Mouse (Mus musculus): ENCODE measurements around the gene Srp68.
"Not testable (repeated sequence)": the region's sequence is repeated elsewhere in the genome, so short reads cannot be mapped to it uniquely, and the experiment has no call there.

Srp68 gene

DNA sequence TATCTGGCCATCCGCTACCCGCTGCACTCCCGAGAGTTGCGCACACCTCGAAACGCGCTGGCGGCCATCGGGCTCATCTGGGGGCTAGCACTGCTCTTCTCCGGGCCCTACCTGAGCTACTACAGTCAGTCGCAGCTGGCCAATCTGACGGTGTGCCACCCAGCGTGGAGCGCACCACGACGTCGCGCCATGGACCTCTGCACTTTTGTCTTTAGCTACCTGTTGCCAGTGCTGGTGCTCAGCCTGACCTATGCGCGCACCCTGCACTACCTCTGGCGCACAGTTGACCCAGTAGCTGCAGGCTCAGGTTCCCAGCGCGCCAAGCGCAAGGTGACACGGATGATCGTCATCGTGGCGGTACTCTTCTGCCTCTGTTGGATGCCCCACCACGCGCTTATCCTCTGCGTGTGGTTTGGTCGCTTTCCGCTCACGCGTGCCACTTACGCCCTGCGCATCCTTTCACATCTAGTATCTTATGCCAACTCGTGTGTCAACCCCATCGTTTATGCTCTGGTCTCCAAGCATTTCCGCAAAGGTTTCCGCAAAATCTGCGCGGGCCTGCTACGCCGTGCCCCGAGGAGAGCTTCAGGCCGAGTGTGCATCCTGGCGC is 9.0 kb upstream of the Srp68 start:
- no peak for DNase-seq (ENCODE audit: low spot score in 2 of 2)

DNA sequence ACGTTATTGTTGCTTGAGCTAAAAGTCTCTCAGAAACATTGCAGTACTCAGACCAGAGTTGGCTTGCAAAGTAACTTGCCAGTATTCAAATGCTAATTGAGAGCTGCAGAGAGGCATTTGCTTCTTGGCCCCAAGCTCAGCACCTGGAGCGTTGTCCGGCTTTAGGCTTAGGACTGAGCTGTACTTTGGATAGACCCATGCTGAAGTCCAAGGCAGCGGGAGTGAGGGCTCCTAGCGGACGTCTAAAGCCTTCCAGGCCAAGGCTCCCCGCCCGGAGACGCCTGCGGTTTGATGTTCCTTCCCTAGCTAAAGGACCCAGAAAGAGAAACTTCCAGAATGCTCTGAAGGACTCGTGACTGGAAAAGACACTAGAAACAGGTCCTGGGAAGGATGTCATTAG is 8.1 kb upstream of the Srp68 start:
- no peak for DNase-seq (ENCODE audit: low spot score in 2 of 2)

DNA sequence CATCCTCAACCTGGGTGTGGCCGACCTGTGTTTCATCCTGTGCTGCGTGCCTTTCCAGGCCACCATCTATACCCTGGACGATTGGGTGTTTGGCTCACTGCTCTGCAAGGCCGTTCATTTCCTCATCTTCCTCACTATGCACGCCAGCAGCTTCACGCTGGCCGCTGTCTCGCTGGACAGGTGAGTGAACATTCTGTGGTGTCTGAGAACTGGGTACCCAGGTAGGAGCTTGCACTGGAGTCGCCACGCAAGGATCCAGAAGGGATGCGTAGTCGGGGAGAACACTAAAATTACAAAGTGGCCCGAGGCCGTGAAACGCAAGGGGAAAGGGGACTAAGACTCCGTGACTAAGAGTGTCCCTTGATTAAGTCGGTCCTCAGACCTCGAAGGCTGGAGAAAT is 7.7 kb upstream of the Srp68 start:
- DNase-seq (ENCODE audit: low spot score in 2 of 2), result no peak

DNA sequence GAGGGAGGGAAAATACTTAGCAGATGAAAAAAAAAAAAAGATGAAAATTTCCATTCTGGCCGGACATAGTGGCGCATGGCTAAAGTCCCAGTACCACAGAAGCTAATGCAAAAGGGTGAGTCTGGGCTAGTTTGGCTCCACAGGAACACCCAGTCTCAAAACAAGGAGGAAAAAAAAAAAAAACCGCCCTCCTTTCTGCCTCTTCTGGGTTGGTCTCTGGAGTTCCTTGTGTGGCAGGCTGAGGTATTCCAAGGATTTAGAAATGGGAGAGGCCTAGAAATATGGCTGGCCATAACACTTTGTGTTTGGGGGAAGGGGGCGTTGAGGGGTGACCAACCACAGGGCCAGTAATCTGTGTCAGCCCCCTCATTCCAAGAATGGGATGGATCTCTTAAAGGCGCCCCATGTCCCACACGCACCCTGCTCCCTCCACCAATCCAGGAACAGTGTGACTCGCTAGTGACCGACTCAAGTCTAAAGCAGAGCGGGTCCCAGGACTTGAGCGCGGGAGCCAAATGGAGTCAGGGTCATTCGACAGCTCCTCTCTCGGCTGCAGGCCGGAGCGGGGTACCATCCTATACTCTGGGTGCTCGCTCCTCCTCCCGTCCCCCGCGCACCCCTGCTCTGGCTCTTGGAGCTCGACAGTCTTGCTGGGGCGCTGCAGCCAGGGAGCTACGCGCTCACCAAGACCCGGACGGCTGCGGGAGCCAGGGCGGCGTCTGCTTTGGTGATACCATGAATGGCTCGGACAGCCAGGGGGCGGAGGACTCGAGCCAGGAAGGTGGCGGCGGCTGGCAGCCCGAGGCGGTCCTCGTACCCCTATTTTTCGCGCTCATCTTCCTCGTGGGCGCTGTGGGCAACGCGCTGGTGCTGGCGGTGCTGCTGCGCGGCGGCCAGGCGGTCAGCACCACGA is 7.0 kb upstream of the Srp68 start, which contains the start of gene Galr2:
TSS of gene Galr2 (plus strand) at position 189 of the 913 bp plus-strand sequence.
- DNase-seq (ENCODE audit: low spot score in 2 of 2), result no peak

DNA sequence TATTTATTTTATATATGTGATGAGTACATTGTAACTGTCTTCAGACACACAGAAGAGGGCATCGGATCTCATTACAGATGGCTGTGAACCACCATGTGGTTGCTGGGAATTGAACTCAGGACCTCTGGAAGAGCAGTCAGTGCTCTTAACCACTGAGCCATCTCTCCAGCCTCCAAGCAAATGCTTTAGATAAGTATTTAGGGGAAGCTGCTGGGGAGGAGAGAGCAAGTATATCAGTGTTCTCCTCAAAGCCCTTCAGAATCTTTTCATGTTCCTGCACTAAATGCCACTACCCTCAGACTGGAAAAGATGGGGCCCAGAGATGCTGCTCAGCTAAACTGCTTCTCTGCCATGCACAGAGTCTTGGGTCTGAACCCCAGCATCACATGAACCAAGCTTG is 3.2 kb upstream of the Srp68 start:
- DNase-seq (ENCODE audit: low spot score in 2 of 2), result not testable (repeated sequence)

DNA sequence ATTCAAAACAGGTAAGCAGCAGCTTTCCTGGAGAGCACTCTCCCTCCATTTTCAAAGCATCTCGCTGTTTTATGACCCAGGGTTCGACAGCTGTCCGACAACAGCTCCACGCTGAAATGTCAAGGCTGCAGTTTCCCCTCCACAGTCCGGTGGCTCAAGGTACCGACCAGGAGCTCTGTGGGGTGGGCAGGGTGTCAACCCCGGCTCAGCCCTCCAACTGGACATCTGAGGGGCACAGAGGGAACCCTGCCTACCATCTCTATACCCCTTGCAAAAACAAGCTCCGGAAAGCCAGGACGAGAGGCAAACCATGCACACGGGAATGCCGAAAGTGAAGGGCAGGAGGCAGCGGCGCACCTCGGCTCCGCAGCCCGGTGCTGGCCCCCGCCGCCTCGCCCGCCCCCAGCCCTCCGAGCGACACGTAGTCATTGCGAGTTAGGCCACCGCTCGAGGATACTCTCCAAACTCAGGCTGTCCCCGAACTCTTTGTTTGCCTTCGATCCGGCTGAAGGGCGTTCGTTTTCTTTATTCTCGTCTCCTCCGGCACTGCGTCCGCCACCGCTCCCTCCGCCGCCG is 460 bp downstream of the Srp68 start:
- no peak for DNase-seq (ENCODE audit: low spot score in 2 of 2)

DNA sequence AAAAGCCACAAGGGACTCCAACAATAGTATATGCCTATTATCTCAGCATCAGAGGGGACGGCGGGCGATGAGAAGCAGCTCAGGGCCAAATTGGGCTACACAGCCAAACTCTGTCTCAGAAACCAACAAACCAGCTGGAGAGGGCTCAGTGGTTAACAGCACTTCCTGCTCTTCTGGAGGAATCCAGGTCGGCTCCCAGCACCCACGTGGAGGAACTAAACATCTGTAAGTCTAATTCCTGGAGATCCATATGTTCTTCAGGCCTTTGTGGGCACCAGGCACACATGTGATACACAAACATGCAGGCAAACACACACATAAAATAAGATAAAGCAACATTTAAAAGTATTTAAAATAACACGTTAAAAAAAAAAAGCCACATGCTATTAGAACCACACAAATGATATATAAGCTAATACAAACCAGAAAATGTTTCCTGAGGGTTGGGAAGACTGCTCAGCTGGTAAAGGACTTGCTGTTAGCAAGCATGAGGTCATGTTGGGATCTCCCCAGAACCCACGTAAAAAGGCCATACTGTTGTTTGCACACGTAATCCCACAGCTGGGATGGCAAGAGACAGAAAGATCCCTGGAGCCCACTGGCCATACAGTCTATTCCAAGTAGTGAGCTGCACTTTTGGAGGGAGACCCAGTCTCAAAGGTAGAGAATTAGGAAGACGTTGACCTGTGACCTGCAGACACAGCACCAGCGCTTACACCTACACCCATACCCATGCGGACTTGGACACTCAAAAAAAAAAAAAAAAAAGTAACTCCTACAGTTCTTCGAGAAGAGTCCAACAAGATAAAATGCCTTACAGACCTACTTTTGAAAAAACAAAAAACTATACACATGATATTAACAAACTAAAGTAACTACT is 1.2 kb downstream of the Srp68 start:
- no peak for DNase-seq (ENCODE audit: low spot score in 2 of 2)

DNA sequence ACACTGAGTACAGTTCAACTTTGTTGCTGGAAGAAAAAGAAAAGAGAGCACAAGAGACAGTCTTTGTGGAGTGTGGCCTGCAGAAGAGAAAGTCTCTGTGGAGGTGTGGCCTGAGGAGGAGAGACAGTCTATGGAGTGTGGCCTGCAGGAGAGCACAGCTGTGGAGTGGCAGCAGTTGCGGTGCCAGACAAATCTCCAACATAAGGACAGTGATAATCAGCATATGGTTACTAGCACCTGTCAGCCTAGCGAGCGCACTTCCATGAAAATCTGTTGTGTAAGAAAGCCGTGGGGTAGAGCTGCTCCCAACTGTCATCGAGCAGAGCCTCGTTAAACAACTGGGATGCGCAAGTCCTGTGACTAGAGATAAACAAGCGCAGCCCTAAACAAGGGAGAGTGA is 4.5 kb downstream of the Srp68 start:
- DNase-seq (ENCODE audit: low spot score in 2 of 2), result no peak

DNA sequence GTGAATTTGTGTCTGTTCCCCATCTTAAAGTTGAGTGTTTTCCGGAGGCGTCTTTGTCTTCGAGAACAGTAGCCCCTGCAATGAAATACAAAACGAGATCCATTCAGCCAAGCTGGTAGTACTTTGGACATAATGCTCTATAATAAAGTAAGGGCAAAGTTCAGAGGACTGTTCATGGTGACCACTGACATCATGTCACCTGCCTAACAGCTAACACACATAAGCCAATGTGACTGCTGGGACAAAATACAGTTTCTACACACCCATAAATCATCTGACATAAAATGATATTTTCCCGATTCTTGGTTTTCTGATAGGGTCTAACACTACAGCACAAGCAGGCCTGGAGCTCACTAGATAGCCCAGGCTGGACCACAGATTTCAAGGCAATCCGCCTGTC is 5.7 kb downstream of the Srp68 start:
- no peak for DNase-seq (ENCODE audit: low spot score in 2 of 2)

DNA sequence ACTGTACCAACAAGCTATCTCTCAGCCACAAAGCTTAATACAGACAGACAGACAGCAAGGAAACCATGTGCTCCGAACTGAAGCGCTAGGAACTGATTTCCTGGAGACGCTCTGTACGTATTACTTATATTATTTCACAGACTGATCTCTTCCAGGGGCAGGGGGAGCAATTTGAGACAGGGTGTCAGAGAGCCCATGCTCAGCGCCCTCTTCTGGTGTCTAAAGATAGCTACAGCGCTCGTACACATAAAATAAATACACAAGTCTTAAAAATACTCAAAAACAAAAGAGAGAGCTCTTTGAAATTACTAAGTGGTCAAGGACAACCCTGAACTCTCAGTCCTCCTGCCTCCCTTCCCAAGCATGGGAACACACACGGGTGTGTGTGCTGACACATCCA is 6.4 kb downstream of the Srp68 start:
- no peak for DNase-seq (ENCODE audit: low spot score in 2 of 2)

DNA sequence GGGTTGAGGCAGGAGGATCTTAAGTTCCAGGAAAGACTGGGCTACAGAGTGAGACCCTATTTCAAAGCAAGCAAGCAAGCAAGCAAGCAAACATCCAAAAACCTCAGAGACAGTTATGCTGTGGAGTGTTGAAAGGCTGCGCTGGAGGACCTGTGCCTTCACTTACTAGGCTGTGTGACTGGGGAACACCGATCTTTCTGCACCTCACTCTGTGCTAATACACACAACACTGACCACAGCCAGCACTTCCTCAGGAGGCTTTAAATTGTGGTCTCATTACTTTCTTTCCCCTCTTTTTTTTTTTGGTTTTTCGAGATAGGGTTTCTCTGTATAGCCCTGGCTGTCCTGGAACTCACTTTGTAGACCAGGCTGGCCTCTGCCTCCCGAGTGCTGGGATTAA is 8.2 kb downstream of the Srp68 start:
- DNase-seq (ENCODE audit: low spot score in 2 of 2), result no peak

DNA sequence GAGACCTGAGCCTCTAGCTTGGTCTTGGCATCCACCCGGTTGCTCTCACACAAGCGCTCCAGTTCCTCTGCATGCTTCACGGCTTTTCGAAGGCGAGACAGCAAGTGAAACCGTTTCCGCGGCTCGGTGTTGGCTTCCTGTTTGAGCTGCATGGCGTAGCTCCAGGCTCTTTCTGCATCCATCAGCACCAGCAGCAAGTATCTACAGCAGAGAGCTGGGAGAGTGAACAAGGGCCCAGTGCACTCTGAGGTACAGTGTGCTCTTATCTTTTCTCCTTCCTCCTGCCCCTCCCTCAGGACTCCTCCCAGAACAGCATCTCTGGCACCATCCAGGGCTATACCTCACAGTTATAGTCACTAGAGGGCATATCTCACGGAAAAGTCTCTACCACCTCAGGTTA is 8.7 kb downstream of the Srp68 start:
- DNase-seq (ENCODE audit: low spot score in 2 of 2), result peak in 1 of 2 experiments; percentile 13

DNA sequence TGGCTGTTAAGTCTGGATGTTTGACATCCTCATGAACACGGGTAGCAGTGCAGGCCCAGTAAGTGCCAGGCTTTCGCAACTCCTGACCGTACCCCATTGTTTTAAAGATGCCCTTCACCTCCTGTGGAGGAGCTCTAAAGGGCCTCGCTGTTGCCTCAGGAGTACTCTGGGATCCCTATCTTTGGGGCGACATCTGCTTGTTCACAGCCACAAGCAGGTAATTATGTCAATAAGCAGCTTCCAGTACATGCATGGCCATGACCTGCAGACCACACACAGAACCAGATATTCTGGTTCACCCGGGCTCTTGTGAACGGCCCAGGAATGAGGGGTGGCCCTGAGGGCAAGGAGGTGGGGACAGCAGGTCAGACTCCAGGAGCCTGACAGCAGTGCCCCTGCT is 13.8 kb downstream of the Srp68 start:
- no peak for DNase-seq (ENCODE audit: low spot score in 2 of 2)

DNA sequence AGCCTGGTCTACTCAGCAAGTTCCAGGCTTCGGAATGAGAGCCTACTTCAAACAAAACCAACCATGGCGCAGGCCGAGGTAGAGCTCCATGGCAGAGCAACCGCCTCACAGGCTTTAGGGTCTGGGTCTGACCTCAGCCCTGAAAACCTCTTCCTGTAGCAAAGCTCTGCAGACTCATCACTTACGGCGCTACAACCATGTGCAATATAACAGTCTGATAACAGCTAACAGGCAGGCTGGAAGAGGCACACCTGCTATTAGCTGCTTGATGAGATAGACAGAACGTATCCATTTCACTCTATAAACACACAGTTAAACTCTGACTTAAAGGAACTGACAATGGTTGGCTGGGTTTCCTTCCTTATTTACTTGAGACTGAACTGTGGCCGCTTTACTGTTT is 14.6 kb downstream of the Srp68 start:
- no peak for DNase-seq (ENCODE audit: low spot score in 2 of 2)

DNA sequence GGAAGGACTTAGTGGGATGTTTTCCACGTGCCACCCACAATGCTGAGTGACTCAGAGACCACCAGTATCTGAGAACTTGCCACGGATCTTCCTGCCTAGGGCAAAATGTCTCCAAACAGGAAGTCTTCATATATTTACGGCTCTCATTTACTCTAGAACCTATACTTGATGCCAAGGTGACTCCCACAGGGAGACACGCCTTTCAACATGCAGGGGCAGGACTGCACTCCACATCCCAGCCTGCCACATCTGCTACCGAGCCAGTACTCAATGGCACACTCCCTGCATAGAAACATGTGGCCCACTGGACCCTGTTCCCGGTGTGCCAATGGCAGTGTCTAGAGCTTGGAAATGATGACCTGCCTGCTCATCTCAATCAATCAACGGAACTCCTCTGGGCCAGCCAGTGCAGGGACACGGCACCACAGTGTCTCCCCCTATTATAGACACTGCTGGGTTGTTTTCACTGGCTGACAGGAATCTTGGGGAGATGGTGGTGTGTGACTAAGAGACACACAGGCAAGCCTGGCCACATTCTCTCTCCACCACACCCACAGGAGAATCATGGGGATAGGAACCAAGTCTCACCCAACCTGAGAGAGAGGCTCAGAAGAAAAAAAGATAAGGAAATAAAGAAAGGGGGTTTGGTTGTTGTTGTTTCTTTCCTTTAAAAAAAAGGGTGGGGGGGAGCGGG is 17.9 kb downstream of the Srp68 start:
- DNase-seq (ENCODE audit: low spot score in 2 of 2), result no peak

DNA sequence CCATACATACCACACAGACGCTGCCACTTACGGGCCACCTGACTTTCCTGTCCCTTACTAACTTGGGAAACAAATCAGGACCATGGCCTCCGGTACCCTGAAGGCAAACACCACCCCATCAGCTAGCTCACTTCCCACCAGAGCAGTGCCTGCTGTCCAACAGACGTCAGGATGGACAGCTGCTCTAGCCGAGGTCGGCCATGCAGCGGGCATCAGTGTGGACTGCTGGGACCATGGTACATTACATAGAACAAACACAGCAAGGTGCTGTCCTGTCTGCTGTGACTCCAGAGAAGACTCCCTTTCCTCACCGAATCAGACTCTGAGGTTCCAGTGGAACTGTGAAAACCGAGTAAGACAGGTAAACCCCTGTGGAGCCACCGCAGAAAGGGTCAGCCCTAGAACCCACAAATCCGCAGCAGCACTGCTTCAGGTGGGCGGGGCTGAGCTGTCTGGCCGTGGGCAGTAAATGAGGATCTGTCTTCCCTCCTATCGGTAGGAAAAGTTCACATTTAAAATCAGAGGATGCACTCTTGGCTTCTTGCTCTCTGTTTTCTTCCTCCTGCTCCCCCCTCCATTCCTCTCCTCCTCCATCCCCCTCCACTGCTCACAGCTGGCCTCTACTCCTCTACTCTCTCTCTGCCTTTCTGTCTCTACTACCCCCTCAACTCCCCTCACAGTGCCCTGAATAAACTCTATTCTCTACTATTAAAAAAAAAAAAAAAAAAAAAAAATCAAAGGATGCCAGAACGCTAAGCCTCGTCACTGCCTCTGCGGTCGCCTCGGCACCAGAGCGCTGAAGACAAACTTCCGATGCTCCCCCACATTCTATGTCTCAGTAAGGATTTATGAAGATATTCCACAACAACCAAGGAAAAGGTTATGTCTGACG is 18.7 kb downstream of the Srp68 start:
- no peak for DNase-seq (ENCODE audit: low spot score in 2 of 2)

DNA sequence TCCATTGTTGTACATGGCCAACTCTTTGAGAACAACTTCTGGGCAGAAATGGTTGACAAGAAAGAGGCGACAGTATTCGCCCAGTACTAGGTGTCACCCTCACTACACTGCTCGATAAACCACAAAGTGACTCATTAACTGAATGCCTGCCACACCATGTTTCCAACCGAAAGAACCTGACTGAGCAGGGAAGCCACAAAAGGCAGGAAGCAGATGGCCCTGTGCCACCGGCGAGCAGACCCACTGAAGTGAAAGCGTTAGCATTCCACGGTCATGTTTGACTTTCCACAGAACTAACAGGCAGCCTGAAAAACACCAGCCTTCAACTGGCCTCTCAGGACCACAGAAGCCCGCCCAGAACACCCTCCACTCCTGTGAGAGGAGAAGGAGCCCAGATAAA is 19.4 kb downstream of the Srp68 start:
- DNase-seq (ENCODE audit: low spot score in 2 of 2), result peak; percentile 47 to 71

DNA sequence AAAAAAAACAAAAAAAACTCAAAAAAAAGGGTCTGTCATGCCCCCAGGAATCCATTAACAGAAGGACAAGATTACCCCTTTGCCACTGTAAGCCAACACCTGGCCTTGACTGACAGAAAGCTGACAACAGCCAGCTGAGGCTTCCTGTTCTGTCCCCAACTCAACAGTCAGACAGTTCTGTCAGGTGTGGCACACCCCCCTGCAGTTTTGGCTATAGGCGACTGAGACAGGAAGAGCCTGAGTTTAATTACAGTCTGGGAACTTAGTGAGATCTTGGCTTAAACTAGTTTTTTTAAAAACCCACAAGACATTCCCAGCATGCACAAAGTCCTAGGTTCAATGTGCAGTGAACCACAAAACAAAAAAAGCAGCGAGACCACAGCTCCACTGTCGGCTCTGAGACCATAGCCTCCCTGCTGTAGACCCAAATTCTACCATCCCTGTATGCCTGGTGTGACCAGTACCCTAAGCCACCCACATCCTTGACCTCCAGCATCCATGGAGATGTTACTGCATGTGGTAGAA is 20.9 kb downstream of the Srp68 start:
- DNase-seq (ENCODE audit: low spot score in 2 of 2), result no peak

DNA sequence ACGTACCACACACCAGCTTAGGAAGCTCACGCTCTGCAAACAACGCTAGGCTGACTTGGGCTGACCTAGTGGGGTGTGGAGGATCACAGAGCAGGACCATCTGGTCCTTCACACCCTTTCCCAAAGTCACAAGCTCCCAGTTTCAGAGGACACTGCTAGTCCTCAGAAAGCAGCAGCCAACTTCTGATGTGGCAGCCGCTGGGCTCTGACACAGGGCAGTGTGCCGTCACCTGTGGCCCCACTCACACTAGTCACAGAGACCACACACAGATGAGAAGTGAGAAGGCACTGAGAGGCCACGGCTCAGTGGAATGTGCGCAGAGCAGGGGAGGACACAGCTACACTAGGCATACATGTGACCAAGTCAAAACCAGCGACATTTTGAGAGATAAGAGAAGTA is 23.1 kb downstream of the Srp68 start:
- DNase-seq (ENCODE audit: low spot score in 2 of 2), result no peak

Measured in natural killer cell, adult 2 months (primary cell).